Comparison of ENCODE assay signal across 9 mouse cellular contexts in genomic region chr10:86303495-86303876, GRCm38 (mm10). TPM values are rescaled to one million over a fixed set of nuclear protein-coding genes. Genes with fewer than 3 reads are reported as not detected.
A peak's percentile ranks its signal among the peaks of the same experiment; 100 is the strongest.
DNase-seq lines count a peak whose midpoint lies in the region; ATAC-seq and TF ChIP-seq lines count a peak whose summit lies in the region.
"Had no signal": no experiment of that assay in that cellular context is flagged by ENCODE, and none has a peak within 500 bp of the region (broad histone marks: within the 10 kb centered on the region; RNA-seq: fewer than 3 reads in every experiment).

No protein-coding gene starts in this region.

- TF ChIP-seq CTCF in gastrocnemius, adult 2 months (IDR thresholded peaks at IDR 0.05): no peak
- TF ChIP-seq CTCF in lung, embryonic 14.5 days (IDR thresholded peaks at IDR 0.05; ENCODE audit: low read depth): no peak

- peaks cover 12% of the 10 kb centered on the region; the same call in 1 of the 2 replicates for H3K4me1 ChIP-seq in lung, embryonic 14.5 days (ENCODE audit: insufficient read depth)
- H3K4me1 ChIP-seq in heart, embryonic 14.5 days (ENCODE audit: control insufficient read depth in 2 of 2, insufficient read depth in 2 of 2, low read length in 2 of 2): peaks cover 16 to 27% of the 10 kb centered on the region in 2 experiments
- H3K4me1 ChIP-seq in limb, embryonic 15.5 days: peaks cover 37% of the 10 kb centered on the region

- no peaks in the 10 kb centered on the region for H3K27me3 ChIP-seq in lung, embryonic 14.5 days (ENCODE audit: insufficient read depth, low read length)
- H3K27me3 ChIP-seq in heart, embryonic 14.5 days (ENCODE audit: control insufficient read depth, insufficient read depth, low read length): no peaks in the 10 kb centered on the region; the same call in 1 of the 2 replicates
- no peaks in the 10 kb centered on the region for H3K27me3 ChIP-seq in limb, embryonic 15.5 days

- no peaks in the 10 kb centered on the region for H3K9me3 ChIP-seq in lung, embryonic 14.5 days (ENCODE audit: low read depth, low read length)
- H3K9me3 ChIP-seq in heart, embryonic 14.5 days (ENCODE audit: control insufficient read depth, low read length): no peaks in the 10 kb centered on the region
- no peaks in the 10 kb centered on the region for H3K9me3 ChIP-seq in limb, embryonic 15.5 days

- peak overlapping the region; percentile 79; the same call in 1 of the 2 replicates for H3K9ac ChIP-seq in lung, embryonic 14.5 days
- peak overlapping the region; percentile 21 for H3K9ac ChIP-seq in heart, embryonic 14.5 days (ENCODE audit: low read length)
- no peak overlapping the region for H3K9ac ChIP-seq in limb, embryonic 15.5 days

- H3K27ac ChIP-seq in gastrocnemius, adult 2 months: peak overlapping the region; percentile 96
- no peak overlapping the region; the same call in 1 of the 2 replicates for H3K27ac ChIP-seq in lung, embryonic 14.5 days (ENCODE audit: low read depth)
- H3K27ac ChIP-seq in heart, embryonic 14.5 days (replicated peaks in 1 of 2; ENCODE audit: control insufficient read depth in 1 of 2, insufficient read depth in 1 of 2, low read depth in 2 of 2, low read length in 2 of 2): no peak overlapping the region
- H3K27ac ChIP-seq in limb, embryonic 15.5 days: 0 out of 2 replicates have a peak overlapping the region, but pooled peaks have one; percentile 85

- peak; percentile 57 for DNase-seq in gastrocnemius, adult 2 months
- DNase-seq in gastrocnemius, postnatal 14 days: no peak
- DNase-seq in lung, embryonic 14.5 days: no peak
- DNase-seq in lung, postnatal 10 days: no peak
- no peak for DNase-seq in urinary bladder, postnatal 25 days (ENCODE audit: low spot score)
- DNase-seq in embryo, embryonic 9.5 days (ENCODE audit: extremely low spot score): no peak
- DNase-seq: B cell, adult 2 months had no signal

- intact Hi-C loops in gastrocnemius, adult 2 months (cut with DNase I): loop anchor here (2.0 kb wide), 1 partner anchor 37 kb away; no protein-coding TSS in a partner anchor
- intact Hi-C loops in gastrocnemius, postnatal 14 days (cut with DNase I; ENCODE audit: low total_unique reads): loop anchor here (5.0 kb wide), 1 partner anchor 149 kb away; no protein-coding TSS in a partner anchor

- ATAC-seq in lung, embryonic 14.5 days (ENCODE audit: insufficient read depth): no peak
- no peak for ATAC-seq in heart, embryonic 14.5 days (ENCODE audit: insufficient number of reproducible peaks, insufficient read depth, low FRiP score, low read depth)
- ATAC-seq in limb, embryonic 15.5 days (ENCODE audit: insufficient number of reproducible peaks, low FRiP score, low TSS enrichment, low read depth): no peak

- peak overlapping the region; percentile 89 for H3K4me3 ChIP-seq in gastrocnemius, adult 2 months
- H3K4me3 ChIP-seq in lung, embryonic 14.5 days (ENCODE audit: low read depth, low read length): no peak overlapping the region
- no peak overlapping the region for H3K4me3 ChIP-seq in heart, embryonic 14.5 days (ENCODE audit: control insufficient read depth in 1 of 2, insufficient read depth in 1 of 2, low read depth in 1 of 2, low read length in 2 of 2)
- peak overlapping the region; percentile 60 for H3K4me3 ChIP-seq in limb, embryonic 15.5 days

- H3K4me2 ChIP-seq in lung, embryonic 14.5 days: peak overlapping the region; percentile 96
- H3K4me2 ChIP-seq in heart, embryonic 14.5 days (ENCODE audit: low read length): peak overlapping the region; percentile 92
- peak overlapping the region; percentile 79 for H3K4me2 ChIP-seq in limb, embryonic 15.5 days

- 45% methylated on average over 2 of the region's 2 CpGs for WGBS in lung, embryonic 14.5 days
- WGBS in heart, embryonic 14.5 days: 56% methylated on average over 2 of the region's 2 CpGs
- WGBS in limb, embryonic 15.5 days: 79% methylated on average over 2 of the region's 2 CpGs

- H3K36me3 ChIP-seq in lung, embryonic 14.5 days (ENCODE audit: insufficient read depth): peaks cover 14% of the 10 kb centered on the region; the same call in 1 of the 2 replicates
- peaks cover 36% of the 10 kb centered on the region for H3K36me3 ChIP-seq in heart, embryonic 14.5 days (ENCODE audit: control insufficient read depth, insufficient read depth, low read length)
- H3K36me3 ChIP-seq in limb, embryonic 15.5 days: peaks cover 21% of the 10 kb centered on the region

RNA-seq across cellular contexts. Expression of gene Timp3, which starts 3.3 kb away (rescaled TPM):
- total RNA-seq in gastrocnemius, adult 2 months (2021): 10 to 100 TPM; 71.5 to 81.6 TPM
- total RNA-seq in gastrocnemius, postnatal 14 days (2021): 10 to 100 TPM; 80.1 to 91.6 TPM
- 42.6 and 44.1 TPM in 2 replicates for polyA plus RNA-seq in lung, embryonic 14.5 days (2014; fragmentation: Nextera tagmentation; extraction: Ambion mirVana)
- polyA plus RNA-seq in heart, embryonic 14.5 days (2014; fragmentation: Nextera tagmentation; extraction: Ambion mirVana): 91.0 and 92.7 TPM in 2 replicates
- 85.5 and 93.5 TPM in 2 replicates for polyA plus RNA-seq in limb, embryonic 15.5 days (2015; fragmentation: Nextera tagmentation; extraction: Ambion mirVana)

Comparison
In these comparisons a context has a peak if more than half of its experiments do, and no peak if none do; other contexts are left out.
1. H3K27ac ChIP-seq: peak in gastrocnemius, adult 2 months (single experiment) and limb, embryonic 15.5 days (single experiment); none in lung, embryonic 14.5 days (single experiment) and heart, embryonic 14.5 days (0 of 2).
2. H3K4me3 ChIP-seq: peak in gastrocnemius, adult 2 months (single experiment) and limb, embryonic 15.5 days (single experiment); none in lung, embryonic 14.5 days (single experiment) and heart, embryonic 14.5 days (0 of 2).
3. Peak in every context shown above with its lines, with median percentiles within 50 percentile points of each other: H3K4me2 ChIP-seq.